Mouse (Mus musculus): ENCODE measurements around the gene Rpl31.

The Rpl31 gene

DNA sequence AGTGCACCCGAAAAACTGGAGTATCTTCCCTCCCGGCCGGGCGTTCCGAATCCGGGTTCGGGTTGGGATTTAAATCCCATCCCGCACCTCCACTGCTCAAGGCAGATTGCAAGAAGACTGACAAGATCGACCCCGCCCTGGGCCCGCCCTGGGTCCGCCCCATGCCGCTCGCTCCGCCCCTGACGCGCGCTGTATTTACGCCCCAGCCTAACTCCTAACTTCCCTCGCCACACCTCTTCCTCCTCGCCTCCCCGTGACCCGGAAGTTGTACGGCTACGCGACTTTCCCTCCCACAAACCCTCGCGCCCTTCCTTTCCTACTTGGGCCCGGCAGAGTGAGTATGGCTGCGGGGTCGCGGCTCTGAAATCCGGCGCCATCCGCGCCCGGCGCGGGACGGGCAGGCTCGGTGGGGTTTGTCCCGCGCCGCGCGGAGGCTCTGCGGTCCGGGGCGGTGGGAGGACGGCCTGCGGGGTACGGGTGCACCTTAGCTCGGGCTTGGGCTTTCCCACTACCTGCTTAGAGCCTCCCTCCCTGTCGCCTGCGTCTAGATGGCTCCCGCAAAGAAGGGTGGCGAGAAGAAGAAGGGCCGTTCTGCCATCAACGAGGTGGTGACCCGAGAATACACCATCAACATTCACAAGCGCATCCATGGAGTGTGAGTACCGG is at the start of gene Rpl31:
Gene Rpl31, plus strand, starts transcription at position 242 of the 666 bp plus-strand sequence.
- DNase-seq = peak; percentile 98

DNA sequence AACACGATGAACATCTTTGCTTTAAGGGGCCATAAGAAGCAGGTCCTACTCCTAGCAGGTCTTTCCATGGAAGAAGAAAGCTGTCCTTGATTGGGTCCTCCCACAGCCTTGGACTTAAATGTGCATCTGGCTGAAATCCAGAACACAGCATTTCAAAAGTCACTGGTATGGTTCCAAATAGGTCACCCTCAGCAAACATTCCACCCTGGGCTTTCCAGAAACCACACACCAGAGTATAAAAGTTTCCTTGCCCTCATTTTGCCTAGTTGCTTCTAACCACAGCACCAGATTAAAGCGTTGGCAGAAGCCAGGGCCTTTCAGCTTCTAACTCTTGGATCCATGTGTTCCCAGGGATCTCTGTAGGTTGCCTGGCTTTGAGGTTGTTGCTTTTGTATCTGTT is 49.7 kb upstream of the Rpl31 start:
- no peak for DNase-seq

DNA sequence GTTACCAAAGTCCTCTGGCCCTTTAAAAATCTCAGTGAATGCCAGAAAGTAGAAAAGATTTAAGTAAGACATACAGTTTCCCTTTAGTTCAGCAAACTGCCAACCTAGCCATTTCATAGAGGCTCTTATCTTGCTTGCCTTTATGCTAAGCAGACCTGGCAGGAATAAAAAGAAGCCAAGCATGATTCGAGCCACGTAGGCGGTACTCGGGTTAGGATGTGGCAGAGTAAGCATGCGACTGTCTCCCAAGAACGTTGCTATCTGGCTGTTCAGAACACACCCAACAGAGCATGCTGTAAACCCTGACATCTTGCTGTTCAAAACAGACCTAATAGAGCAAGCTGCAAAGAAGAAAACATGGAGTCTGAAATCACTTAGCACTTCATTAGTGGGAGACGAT is 48.8 kb upstream of the Rpl31 start:
- no peak for DNase-seq

DNA sequence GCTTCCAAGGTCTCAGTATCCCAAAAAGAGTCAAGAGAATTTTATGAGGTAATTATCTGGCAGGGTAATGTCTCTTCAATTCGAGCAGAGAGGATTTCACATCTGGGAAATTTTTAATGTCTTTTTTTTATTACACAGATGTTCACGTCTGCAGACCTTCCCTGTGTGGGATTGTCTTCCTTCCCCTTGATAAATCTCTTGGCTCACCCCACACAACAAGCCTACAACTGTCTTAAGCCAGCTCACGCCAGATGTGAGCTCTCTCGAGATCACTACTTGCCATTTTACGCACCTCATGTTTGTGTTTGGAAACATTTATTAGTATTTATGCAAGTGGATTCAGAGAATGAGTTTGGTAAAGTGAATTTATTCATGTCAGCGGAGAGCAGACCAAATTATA is 45.7 kb upstream of the Rpl31 start:
- no peak for DNase-seq

DNA sequence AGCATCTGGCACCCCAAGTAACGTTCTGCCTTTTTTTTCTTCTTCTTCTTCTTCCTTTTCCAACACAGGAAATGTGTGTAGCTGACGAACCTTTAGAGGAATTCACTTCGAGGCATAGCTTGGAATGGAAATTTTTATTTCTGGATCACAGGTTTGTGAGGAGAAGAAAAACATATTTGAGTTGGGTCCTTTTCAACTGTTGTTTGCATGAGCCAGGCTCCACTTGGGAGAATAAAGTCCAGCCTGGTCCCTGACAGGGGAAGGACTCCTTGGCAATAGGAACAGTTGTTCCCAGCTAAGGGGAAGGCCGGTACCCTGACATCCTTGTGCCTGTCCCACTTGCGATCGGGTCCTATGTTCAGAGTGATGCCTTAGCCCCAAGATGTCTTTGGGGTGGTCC is 42.4 kb upstream of the Rpl31 start:
- no peak for DNase-seq

DNA sequence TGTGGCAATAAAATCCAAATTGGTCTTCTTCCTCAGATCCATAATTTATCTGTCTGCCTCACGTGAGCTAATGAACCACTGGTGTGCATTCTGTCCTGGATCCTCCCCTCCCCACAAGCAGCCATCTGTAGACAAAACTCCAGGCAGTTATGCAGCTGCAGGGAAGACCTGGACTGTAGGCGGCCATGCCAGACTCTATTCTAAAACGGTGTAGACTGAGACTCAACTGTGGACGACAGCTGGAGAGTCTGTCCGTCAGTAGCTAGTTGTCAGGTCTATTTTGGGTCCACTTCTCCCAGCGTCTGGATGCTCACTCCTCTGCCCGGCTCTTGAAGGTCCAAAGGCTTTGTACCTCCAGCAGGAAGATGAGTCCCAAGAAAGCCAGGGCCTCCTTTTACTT is 40.1 kb upstream of the Rpl31 start:
- no peak for DNase-seq

DNA sequence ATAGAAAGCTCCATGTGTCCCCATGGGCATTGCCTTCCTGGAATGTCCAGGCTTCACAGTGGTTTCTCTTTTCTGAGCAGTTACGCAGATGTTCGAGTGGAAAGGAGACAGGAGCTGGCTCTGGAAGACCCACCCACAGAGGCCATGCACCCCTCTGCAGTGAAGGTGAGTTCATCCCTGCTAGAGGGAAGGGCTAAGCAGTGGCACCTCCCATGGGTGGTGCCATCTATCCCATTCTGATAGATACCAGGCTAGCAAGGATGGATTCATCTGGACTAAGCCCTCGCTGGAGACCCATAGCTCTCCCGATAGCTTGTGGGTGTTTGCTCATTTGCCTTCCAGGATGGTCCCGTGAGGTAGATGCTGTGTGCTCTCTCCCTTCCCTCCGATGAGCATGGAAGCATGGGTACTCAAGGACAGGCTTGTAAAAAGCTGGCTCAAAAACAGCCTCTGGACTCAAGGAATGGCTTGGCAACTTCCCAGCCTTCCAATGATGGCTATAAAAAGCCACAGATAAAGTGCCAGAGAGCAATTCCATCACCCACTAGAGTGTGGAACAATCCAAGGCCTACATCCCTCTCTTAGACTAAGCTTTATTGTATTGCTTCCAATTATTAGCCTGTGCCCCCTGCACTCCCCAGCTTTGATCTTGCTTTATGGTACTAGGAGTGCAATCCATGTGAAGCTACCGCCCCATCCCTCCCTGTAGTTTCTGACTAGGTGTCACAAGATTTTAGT is 36.6 kb upstream of the Rpl31 start:
- no peak for DNase-seq

DNA sequence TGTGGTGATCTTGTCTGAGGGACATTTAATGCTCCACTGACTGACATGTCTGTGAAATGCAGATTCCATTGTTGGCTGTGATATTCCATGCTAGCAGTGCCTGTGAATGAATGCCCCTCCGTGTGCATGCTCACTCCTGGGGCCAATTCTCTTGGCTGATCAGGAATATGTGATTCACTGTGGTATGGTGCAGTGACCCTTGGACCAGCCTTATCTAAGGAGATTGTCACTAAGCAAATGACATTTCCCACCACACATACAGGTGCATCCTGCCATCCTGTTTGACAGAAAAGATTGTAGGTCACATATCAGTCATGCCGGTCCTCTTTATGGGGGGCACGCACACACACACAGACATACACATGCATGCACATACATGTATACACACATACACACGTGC is 35.2 kb upstream of the Rpl31 start:
- DNase-seq = no peak

DNA sequence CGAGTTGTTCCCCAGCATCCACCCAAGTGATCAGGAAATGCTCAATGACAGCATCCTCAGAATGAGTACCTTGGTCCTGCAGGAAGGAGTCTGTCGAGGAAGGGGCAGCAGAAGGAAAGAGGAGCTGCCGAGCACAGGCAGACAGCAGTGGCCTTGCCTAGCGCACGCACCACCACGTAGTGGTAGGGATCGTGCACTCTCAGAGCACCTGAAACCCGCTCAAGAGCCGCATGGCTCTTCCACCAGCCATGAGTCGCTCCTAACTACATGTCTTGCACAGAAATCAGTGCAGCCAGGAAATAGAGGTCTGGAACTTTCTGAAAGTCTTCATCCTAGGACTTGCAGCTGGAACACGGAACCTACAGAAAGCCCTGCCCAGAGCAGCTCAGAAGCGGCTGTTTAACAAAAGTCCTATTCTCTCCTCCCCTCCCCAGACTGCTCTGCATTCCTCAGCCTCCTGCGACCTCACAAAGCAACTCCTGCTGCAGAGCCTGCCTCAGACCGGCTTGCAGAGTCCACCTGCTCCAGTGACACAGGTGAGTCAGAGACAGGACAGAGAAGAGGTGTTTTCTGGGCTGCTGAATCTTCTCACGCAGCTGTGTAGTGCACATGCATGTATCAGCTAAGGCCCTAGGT is 32.0 kb upstream of the Rpl31 start:
- no peak for DNase-seq

DNA sequence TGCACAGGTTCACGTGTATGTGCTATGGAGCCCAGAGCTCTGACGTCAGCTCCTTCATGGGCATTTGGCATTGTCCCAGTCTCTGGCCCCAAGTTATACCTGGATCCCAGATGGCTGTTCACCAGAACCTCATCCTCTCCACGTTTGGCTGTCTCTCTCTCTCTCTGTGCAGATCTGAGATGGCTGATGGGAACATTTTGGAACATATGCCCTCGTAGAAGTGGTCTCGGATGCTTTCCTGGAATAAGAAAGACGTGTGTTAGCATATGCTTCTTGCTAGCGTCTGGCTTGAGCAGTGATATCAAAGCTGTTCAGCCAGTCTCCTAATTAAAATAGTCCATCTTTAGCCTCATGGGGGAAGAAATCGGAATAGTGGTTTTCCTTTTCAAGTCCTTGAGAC is 30.9 kb upstream of the Rpl31 start:
- DNase-seq = no peak

DNA sequence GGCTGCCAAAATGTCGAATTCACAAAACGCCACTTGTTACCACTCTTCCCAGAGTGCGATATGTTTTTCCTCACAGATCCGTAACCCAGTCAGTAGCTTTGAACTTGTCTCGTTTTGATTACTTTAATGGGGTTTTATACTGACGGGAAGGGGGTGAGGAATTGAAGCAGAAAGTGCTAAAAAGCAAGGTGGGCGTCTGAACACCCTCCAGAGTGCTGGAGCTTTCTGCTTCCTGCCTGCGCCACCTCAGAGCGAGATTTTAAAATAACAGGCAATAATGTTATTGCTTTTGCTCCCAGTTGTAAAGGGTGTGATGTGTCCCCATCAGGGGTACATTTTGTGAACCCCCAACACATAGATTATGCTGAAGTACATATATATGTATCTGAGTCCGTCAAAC is 28.8 kb upstream of the Rpl31 start:
- no peak for DNase-seq

DNA sequence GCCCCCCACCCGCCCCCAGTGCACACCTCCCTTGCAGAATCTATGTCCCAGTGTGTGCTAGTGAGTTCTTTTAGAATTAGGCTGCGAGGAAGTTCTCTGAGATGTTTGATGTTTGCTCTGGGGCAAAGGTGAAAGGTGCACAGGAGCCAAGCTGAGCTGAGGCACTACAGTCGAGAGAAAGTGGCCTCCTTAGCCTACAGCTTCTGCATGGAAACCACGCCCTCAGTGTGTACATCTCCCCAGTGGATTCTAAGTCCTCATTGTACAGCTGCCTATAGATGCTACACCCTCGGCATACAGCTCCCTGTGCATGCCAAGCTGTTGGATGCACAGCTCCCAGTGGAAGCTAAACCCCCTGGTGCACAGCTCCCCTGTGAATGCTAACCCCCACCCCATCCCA is 28.2 kb upstream of the Rpl31 start:
- DNase-seq = no peak

DNA sequence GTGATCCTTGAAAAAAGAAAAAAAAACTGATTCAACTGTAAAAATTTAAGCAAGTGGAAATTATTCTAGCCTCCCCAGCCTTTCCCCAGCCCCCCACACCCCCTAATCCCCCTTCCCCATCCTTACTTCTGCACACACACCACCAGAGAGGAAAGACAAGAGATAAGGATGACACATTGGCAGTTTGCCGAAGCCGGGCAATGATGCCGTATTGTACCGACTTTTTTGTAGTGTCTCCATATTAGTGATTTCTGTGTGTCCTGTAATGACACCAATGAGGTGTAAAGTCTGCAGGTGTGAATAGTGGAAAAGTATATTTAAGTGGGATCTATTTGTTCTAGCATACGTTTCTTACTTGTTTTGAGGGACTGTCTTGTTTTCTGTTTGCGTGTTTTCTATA is 27.5 kb upstream of the Rpl31 start:
- no peak for DNase-seq

DNA sequence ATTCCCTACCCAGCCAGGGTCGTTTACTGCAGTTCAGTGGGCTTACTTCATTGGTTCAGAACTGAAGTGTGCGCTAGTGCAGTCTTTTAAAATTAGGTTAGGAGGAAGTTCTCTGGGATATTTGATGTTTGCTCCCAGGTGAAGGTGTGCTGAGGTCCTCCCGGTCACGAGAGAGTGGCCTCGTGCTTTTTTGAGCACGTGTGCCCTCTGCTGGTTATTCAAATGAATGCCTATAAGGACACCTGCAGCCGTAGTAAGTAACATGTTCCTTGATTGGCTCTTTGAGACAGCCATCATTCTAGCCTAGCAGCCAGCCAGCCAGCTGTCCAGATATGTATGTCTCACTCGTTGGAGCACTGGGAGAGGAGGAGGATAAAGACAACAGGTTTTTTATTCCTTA is 27.0 kb upstream of the Rpl31 start:
- peak; percentile 65 for DNase-seq

DNA sequence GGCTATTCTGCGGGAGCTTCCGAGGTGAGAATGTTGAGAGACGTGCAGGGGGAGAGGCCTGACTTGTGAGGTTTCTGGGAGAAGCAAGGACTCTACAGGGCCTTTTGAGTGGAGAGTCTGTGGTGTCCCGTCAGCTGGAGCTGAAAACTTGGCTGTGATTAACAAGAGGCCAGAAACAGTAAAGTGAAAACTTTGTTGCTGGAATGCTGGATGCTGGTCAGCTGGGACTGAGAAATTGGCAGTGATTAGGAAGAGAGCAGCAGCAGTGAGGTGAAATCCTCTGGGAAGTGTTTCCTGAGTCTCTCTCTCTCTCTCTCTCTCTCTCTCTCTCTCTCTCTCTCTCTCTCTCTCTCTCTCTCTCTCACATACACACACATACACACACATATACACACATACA is 25.8 kb upstream of the Rpl31 start:
- peak; percentile 43 for DNase-seq

DNA sequence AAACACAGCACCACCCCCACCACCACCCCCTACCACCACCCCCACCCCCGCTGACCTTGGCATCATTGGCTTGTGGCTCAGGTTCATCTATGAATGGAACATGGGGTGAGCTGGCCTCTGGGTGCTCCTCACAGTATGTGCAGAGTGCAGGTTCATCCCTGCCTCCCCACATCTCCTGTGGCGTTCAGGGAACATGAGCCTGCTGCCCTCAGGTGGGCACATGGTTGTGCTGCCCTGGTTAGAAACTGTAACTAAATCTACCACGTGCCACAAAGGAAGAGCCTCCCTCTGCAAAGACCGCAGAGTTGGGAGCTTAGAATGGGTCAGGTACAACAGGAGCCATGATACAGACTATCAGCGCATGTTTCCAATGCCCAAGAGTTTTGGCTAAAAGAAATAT is 24.4 kb upstream of the Rpl31 start:
- DNase-seq = no peak

DNA sequence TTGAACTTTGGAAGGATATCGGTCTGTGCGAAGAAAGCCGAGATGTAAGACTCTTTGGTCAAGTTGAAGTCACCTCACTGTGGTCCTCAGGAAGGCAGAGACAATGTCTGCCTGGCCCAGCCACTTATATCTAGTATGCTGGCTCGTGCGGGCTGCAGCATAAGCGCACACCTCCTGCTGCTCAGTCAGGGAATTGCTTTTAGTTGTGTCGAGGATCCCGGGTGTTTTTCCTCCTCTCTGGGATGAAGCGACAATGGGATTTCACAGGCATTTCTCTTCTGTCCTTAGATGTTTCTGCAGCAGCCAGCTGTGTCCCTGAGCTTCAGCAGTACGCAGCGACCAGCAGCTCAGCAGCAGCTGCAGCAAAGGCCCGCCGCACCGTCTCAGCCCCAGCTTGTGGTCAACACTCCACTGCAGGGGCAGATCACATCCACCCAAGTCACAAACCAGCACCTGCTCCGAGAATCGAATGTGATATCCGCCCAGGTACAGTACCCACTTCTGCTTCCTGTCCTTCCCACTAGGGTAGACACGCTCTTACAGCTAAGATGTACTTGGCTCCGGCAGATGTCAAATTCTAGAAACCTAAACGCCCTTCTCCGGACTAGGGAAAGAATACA is 22.6 kb upstream of the Rpl31 start:
- DNase-seq = peak; percentile 42

DNA sequence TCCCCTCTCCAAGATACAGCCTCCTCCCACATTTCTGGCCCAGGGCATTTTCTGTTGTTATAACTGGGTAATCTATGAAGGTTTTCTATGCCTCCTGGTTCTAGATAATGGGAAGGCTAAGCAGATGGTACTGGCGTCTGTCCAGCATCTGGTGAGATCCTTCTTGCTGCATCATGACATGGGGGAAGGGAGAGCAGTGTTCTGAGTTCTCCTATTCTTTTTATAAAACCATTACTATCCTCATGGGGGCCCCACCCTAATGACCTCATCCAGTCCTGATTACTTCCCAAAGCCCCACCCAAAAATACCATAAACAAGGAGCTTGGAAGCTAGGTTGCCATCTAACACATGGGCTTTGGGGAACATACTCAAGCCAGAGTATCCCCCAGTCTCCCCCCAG is 18.6 kb upstream of the Rpl31 start:
- no peak for DNase-seq

DNA sequence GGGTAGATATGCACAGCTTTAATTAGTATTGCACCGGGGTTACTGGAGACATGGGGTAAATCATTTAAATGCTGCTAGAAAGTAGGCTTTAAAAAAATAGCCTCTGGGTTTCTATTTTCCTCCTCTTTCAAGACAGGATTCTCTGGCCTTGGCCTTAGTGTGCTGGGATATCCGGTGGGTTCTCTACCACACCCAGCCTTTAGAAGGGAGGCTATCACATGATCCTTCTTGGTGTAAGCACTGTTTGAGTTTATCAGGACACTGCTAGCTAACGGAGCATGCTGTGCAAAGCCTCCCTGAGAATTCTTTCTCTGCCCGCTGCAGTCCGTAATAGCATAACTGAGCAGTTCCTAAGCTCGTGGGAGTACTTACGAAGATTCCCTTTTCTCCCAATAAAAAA is 18.2 kb upstream of the Rpl31 start:
- no peak for DNase-seq

DNA sequence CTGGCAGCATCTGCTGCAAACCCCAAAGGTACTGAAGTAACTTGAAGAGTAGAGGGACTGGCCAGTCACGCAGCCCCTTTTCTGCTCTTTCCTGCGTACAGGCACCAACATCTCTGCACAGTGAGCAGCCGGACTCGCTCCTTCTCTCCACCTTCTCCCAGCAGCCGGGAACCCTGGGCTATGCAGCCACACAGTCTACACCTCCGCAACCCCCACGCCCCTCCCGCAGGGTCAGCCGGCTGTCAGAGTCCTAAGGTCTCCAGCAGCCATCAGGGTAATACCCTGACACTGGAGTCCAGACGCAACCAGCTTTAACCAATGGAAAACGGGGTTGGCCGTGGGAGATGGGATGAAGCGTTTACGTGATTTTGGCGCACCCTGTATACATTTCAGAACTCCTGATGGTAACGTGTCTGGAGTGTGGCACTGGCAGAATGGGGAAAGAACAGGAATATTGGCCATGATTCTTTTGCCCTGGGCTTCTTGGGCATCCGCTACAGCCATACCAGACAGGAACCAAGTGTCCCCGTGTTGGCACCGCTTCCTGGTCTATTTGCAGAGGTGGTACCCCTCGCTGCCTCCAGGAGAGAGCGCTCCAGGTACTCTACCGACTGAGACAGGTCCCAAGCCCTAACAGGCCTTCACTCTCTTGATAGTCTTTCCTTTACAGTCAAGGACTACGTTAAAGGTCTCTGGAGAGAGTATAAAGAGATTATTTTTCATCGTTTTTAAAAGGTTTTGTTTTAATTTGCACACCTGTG is 5.7 kb upstream of the Rpl31 start:
- peak; percentile 25 for DNase-seq

DNA sequence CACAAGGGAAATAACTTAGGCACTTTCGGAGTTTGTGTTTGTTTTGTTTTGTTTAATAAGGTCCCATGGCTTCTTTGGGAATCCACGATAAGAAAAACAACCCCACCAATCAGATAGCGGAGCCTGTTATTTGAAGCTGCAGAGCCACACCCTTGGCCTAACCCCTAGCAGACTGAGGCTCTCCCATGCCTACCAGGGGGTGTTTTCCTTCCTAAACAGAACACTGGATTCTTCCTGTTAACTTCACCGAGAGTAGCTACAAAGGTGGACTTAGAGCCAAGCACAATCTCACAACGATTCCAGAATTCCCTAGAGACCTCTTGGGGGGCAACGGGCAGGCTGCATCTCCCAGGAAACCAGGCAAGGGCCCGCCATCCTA is 5.1 kb upstream of the Rpl31 start:
- DNase-seq = no peak

DNA sequence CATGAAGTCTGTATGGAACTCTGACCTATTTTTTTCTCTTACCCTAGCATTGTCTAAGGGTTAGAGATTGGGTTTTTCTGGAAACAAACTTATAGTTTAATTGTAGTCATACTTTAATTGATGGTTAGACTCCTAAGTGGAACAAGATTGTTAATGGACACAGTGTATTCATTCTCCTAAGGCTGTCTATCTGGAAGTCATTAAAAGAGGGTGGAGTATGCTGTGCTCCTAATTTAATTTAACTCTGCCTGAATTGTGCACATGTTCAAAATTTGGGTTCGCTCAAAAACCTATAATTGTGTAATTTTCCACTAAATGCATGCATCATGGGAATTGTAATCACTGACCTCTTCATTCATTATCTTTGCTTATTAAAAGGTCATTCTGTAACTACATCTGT is 2.1 kb upstream of the Rpl31 start:
- no peak for DNase-seq

DNA sequence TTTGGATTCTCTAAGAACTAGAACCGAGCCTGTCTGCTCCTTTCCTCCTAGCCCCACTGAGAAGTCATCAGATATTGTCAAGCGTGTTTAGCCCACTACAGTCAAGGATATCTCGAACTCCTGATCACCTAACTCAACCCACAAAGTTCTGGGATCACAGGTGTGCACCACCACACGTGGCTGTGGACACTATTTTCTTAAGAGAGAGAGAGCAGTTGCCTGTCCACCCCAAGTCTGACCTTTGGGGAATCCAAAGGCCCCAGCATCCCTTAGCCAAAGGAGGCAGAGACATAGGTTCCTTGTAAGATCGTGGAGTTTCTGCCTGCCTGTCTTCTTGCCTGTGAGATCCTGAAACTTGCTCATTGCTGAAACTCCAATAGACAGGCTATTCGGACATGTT is 597 bp upstream of the Rpl31 start:
- DNase-seq = no peak

All from kidney, postnatal 10 days (tissue).